Mouse (Mus musculus): Measurements from ENCODE around the gene Sbds. TPM values are rescaled to one million over a fixed set of nuclear protein-coding genes. Genes with fewer than 3 reads are reported as not detected.

The Sbds gene
- polyA plus RNA-seq, 1 experiment from 2014 or later: 97.5 TPM

DNA sequence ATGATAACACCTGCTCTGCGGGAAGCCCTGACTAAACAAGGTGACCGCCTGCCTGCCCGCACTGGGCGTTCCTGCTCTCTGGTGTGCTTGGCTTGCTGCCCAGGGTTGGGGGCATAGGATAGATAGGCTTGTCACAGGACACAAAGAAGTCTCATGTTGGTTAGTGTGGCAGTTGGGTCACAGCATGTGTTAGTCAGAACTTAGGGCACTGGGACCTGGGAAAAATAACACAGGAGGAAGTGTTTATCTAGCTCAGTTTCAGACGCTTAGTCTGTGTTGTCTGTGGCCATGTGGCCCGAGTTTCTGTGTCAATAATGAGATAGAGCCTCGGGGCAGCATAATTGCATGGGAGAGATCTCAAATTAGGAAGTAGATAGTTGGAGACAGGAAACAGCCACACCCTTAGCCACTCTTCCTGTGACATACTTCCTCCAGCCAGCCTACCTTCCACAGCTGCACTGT, 22.7 kb upstream of the Sbds start:
- Histone ChIP-seq H3K9me3 (ENCODE audit: low read length) (no peaks in the 10 kb centered on the region), H3K4me1 (ENCODE audit: insufficient read depth, low read depth, low read length) (no peaks in the 10 kb centered on the region), H3K4me2 (replicated peaks; ENCODE audit: low read depth, low read length) (no peak overlapping the region), H3K27ac (ENCODE audit: low read length) (no peak overlapping the region), H3K9ac (replicated peaks; ENCODE audit: low read depth) (no peak overlapping the region), H3K27me3 (replicated peaks; ENCODE audit: insufficient read depth, low read length) (no peaks in the 10 kb centered on the region), H3K4me3 (ENCODE audit: low read depth, low read length) (no peak overlapping the region), H3K36me3 (ENCODE audit: insufficient read depth, low read length) (peaks cover 17% of the 10 kb centered on the region; the same call in 1 of the 2 replicates)
- DNase-seq (ENCODE audit: low spot score) (no peak), ATAC-seq (peak; percentile 54; the same call in 1 of the 2 replicates)
- WGBS: 71% methylated on average over 7 of the region's 7 CpGs
- no peak for TF ChIP-seq CTCF (IDR thresholded peaks at IDR 0.05)
- peak; percentile 47; the same call in 1 of the 2 replicates for TF ChIP-seq EP300 (IDR thresholded peaks at IDR 0.05)

DNA sequence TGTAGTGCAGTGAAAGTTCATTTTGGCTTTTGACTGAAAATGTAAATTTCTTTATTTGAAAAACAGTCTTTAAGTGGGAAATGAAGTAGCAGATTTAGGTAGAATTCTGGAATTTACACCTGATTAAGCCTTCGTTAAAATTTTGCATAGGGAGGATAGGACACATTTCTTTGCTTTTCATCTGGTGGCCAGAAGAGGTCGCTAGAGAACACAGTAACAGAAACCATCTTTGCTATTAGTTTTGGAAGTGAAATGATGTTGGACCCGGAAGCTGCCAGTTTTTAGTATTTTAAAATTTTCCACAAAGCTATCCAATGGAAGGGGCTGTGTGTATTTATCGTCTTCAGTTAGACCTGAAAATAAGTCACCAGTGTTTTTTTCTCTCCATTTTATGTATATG, 20.2 kb upstream of the Sbds start:
- Histone ChIP-seq H3K27me3 (replicated peaks; ENCODE audit: insufficient read depth, low read length) (no peaks in the 10 kb centered on the region), H3K36me3 (ENCODE audit: insufficient read depth, low read length) (peaks cover 17% of the 10 kb centered on the region; the same call in 1 of the 2 replicates), H3K9me3 (ENCODE audit: low read length) (no peaks in the 10 kb centered on the region), H3K27ac (ENCODE audit: low read length) (no peak overlapping the region), H3K4me2 (replicated peaks; ENCODE audit: low read depth, low read length) (no peak overlapping the region), H3K4me1 (ENCODE audit: insufficient read depth, low read depth, low read length) (no peaks in the 10 kb centered on the region), H3K4me3 (ENCODE audit: low read depth, low read length) (no peak overlapping the region), H3K9ac (replicated peaks; ENCODE audit: low read depth) (no peak overlapping the region)
- TF ChIP-seq CTCF (IDR thresholded peaks at IDR 0.05) (peak; percentile 81), EP300 (IDR thresholded peaks at IDR 0.05) (no peak)
- DNase-seq (ENCODE audit: low spot score): peak; percentile 63
- 50% methylated on average over 4 of the region's 4 CpGs for WGBS
- ATAC-seq: no peak

DNA sequence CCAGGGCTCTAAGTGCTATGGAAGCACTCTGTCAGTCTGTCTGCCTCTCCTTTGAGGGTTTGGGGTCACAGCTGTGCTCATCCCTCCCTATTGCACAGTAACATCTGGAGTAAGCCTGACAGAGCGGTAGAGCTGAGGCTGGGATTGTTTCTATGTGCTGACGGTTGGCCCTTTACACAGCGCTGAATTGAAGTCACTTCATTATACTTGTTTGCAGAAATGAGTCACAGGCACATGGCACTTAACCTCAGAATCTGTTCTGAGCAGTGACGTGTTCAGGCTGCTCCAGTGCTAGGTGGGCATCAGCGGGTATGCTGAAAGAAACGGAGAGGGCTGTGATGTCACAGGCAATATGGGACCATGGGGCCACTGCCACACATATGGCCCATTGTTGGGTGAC, 17.7 kb upstream of the Sbds start:
- Histone ChIP-seq H3K4me2 (replicated peaks; ENCODE audit: low read depth, low read length) (no peak overlapping the region), H3K4me1 (ENCODE audit: insufficient read depth, low read depth, low read length) (no peaks in the 10 kb centered on the region), H3K4me3 (ENCODE audit: low read depth, low read length) (no peak overlapping the region), H3K27ac (ENCODE audit: low read length) (no peak overlapping the region), H3K27me3 (replicated peaks; ENCODE audit: insufficient read depth, low read length) (no peaks in the 10 kb centered on the region), H3K36me3 (ENCODE audit: insufficient read depth, low read length) (peaks cover 8% of the 10 kb centered on the region; the same call in 1 of the 2 replicates), H3K9me3 (ENCODE audit: low read length) (no peaks in the 10 kb centered on the region), H3K9ac (replicated peaks; ENCODE audit: low read depth) (no peak overlapping the region)
- DNase-seq (ENCODE audit: low spot score) (no peak), ATAC-seq (no peak)
- 71% methylated on average over 6 of the region's 6 CpGs for WGBS
- TF ChIP-seq CTCF (IDR thresholded peaks at IDR 0.05) (no peak), EP300 (IDR thresholded peaks at IDR 0.05) (no peak)

DNA sequence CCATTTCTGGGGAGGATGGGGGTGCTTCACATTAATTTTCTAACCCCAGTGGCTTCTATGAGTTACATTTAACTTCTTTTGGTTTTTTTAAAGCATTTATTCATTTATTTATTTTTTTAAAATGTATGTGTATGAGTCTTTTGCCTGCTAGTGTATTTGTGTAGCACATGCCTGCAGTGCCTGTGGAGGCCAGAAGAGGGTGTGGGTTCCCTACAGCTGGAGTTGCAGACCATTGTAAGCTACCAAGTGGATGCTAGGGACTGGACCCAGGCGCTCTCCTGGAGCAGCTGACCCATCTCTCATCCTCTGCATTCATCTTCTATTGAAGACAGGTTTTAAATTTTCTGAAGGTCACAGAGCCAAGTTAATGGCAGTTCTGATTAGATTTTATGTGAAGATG, 17.0 kb upstream of the Sbds start:
- ATAC-seq (no peak), DNase-seq (ENCODE audit: low spot score) (no peak)
- TF ChIP-seq CTCF (IDR thresholded peaks at IDR 0.05) (peak; percentile 45), EP300 (IDR thresholded peaks at IDR 0.05) (no peak)
- whole genome bisulfite sequencing: 95% methylated on average over 1 of the region's 1 CpGs
- H3K4me2 ChIP-seq (replicated peaks; ENCODE audit: low read depth, low read length): no peak overlapping the region
- no peak overlapping the region for H3K9ac ChIP-seq (replicated peaks; ENCODE audit: low read depth)
- H3K4me1 ChIP-seq (ENCODE audit: insufficient read depth, low read depth, low read length): no peaks in the 10 kb centered on the region
- H3K4me3 ChIP-seq (ENCODE audit: low read depth, low read length): no peak overlapping the region
- H3K27ac ChIP-seq (ENCODE audit: low read length): no peak overlapping the region
- H3K36me3 ChIP-seq (ENCODE audit: insufficient read depth, low read length): peaks cover 12% of the 10 kb centered on the region; the same call in 1 of the 2 replicates
- no peaks in the 10 kb centered on the region for H3K27me3 ChIP-seq (replicated peaks; ENCODE audit: insufficient read depth, low read length)
- no peaks in the 10 kb centered on the region for H3K9me3 ChIP-seq (ENCODE audit: low read length)

DNA sequence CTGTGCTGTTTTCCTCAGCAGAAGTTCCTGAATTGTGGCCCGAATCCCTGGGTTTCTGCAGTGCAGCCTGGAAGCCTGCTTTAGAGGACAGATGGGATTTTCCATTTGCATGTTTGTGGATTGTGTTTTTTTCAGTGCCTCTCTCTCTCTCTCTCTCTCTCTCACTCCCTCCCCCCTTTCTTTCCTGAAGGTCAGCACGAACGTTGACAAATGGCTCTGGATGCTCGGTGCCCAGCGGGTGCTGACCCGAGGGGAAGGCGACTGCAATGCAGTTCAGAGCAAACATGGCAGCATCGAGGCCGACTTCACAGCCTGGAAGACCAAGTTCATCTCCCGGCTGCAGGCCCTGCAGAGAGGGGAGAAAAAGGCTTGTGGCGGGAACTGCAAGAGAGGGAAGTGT, 13.6 kb upstream of the Sbds start:
- ATAC-seq: no peak
- no peak for DNase-seq (ENCODE audit: low spot score)
- Histone ChIP-seq H3K27me3 (replicated peaks; ENCODE audit: insufficient read depth, low read length) (no peaks in the 10 kb centered on the region), H3K4me3 (ENCODE audit: low read depth, low read length) (no peak overlapping the region), H3K36me3 (ENCODE audit: insufficient read depth, low read length) (peaks cover 6% of the 10 kb centered on the region; the same call in 1 of the 2 replicates), H3K27ac (ENCODE audit: low read length) (no peak overlapping the region), H3K4me2 (replicated peaks; ENCODE audit: low read depth, low read length) (no peak overlapping the region), H3K9ac (replicated peaks; ENCODE audit: low read depth) (no peak overlapping the region), H3K4me1 (ENCODE audit: insufficient read depth, low read depth, low read length) (no peaks in the 10 kb centered on the region), H3K9me3 (ENCODE audit: low read length) (no peaks in the 10 kb centered on the region)
- WGBS: 65% methylated on average over 11 of the region's 11 CpGs
- no peak for TF ChIP-seq EP300 (IDR thresholded peaks at IDR 0.05)
- no peak for TF ChIP-seq CTCF (IDR thresholded peaks at IDR 0.05)

DNA sequence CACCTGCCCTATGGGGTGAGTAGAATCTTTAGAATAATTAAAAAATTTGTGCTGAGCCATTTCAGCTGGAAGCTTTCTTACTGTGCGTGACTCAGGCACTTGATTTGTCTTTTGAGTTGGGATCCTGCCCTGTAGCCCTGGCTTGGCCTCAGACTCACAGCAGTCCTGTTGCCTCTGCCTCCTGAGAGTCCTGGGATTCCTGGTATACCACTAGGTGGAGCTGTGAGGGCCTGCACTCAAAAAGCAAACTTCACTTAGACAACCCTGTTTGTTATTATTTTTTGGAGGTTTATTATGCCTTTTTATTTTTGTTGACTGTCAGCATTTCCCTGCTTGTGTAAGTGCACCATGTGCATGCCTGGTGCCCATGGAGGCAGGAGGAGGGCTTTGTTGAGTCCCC, 12.0 kb upstream of the Sbds start:
- no peak overlapping the region for H3K27ac ChIP-seq (ENCODE audit: low read length)
- WGBS: 77% methylated on average over 1 of the region's 1 CpGs
- H3K9me3 ChIP-seq (ENCODE audit: low read length): no peaks in the 10 kb centered on the region
- H3K4me1 ChIP-seq (ENCODE audit: insufficient read depth, low read depth, low read length): no peaks in the 10 kb centered on the region
- no peaks in the 10 kb centered on the region for H3K27me3 ChIP-seq (replicated peaks; ENCODE audit: insufficient read depth, low read length)
- H3K4me2 ChIP-seq (replicated peaks; ENCODE audit: low read depth, low read length): no peak overlapping the region
- DNase-seq (ENCODE audit: low spot score) (peak; percentile 41), ATAC-seq (0 out of 2 replicates have a peak, but pooled peaks have one; percentile 28)
- peaks cover 6% of the 10 kb centered on the region; the same call in 1 of the 2 replicates for H3K36me3 ChIP-seq (ENCODE audit: insufficient read depth, low read length)
- H3K9ac ChIP-seq (replicated peaks; ENCODE audit: low read depth): no peak overlapping the region
- no peak overlapping the region for H3K4me3 ChIP-seq (ENCODE audit: low read depth, low read length)
- TF ChIP-seq CTCF (IDR thresholded peaks at IDR 0.05) (peak; percentile 68), EP300 (IDR thresholded peaks at IDR 0.05) (no peak)

DNA sequence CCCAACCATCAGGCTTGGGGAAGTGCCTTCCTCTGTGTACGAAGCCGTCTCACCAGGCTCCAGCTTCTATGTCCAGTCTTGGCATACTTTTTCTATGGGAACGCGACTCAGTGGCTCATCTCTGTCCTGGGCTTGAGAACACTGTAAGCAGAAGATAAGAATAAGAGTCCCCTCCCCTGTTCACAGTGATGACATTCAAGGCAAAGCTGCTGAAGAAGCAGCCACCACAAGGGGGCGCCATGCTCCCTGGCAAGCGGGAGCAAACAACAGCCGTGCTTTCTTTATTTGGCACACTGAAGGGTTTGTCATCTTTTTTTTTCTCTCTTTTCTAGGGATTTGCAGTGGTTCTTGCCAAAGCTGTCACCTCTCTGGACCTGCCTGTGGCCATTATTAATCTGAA, 11.3 kb upstream of the Sbds start:
- no peaks in the 10 kb centered on the region for H3K27me3 ChIP-seq (replicated peaks; ENCODE audit: insufficient read depth, low read length)
- ATAC-seq (no peak), DNase-seq (ENCODE audit: low spot score) (no peak)
- no peak overlapping the region for H3K9ac ChIP-seq (replicated peaks; ENCODE audit: low read depth)
- H3K4me2 ChIP-seq (replicated peaks; ENCODE audit: low read depth, low read length): no peak overlapping the region
- TF ChIP-seq EP300 (IDR thresholded peaks at IDR 0.05) (no peak), CTCF (IDR thresholded peaks at IDR 0.05) (peak; percentile 62)
- peaks cover 6% of the 10 kb centered on the region; the same call in 1 of the 2 replicates for H3K36me3 ChIP-seq (ENCODE audit: insufficient read depth, low read length)
- 78% methylated on average over 7 of the region's 7 CpGs for WGBS
- no peaks in the 10 kb centered on the region for H3K4me1 ChIP-seq (ENCODE audit: insufficient read depth, low read depth, low read length)
- no peaks in the 10 kb centered on the region for H3K9me3 ChIP-seq (ENCODE audit: low read length)
- H3K27ac ChIP-seq (ENCODE audit: low read length): no peak overlapping the region
- no peak overlapping the region for H3K4me3 ChIP-seq (ENCODE audit: low read depth, low read length)
